Mouse (Mus musculus) gastrocnemius, adult 2 months (tissue): Measurements from ENCODE around the gene Zfp523. TPM values are rescaled to one million over a fixed set of nuclear protein-coding genes. Genes with fewer than 3 reads are reported as not detected.

Experiments used
- DNase-seq: peaks from one replicate; pipeline ENCODE4 v3.0.0; 2022
- H3K27ac ChIP-seq: fragments of 200-600 bp; 2 replicates; pipeline ENCODE4 v1.8.1; 2022; ENCODE audit warnings: mild to moderate bottlenecking
- H3K4me3 ChIP-seq: fragments of 200-600 bp; 2 replicates; pipeline ENCODE4 v1.8.1; 2022; ENCODE audit warnings: mild to moderate bottlenecking, moderate library complexity
- CTCF ChIP-seq: fragments of 200-600 bp; IDR thresholded peaks from 2 replicates; pipeline ENCODE4 v1.8.1; 2022; ENCODE audit warnings: antibody characterized with exemption, mild to moderate bottlenecking, moderate library complexity
- intact Hi-C: fragments of 180-260 bp; cut with DNase I; formaldehyde crosslinking; loops from one replicate; pipeline ENCODE4 v1.15.1; 2025
- total RNA-seq, 2 experiments: library from RNA; stranded (reverse); gene quantifications; 2 replicates each; pipeline ENCODE4 v1.2.3; 2021

Zfp523 gene
- total RNA-seq, 2 experiments from 2014 or later = 12.9 to 13.9 TPM

- TF ChIP-seq CTCF = no peak
These were observed 34.9 kb upstream of the Zfp523 start, which contains the start of gene Scube3 for GRCm38 (mm10) chr17:28141771-28142699. Gene Scube3 (plus strand): TSS chr17:28142141.

GRCm38 (mm10) chr17:28142700-28143610 lies 34.0 kb upstream of the Zfp523 start:
- intact Hi-C loops = no loop called here
- Histone ChIP-seq H3K27ac (no peak overlapping the region), H3K4me3 (peak overlapping the region; percentile 73)
- DNase-seq = no peak
- no peak for TF ChIP-seq CTCF

More at GRCm38 (mm10) chr17:28141771-28142699, 34.9 kb upstream of the Zfp523 start, which contains the start of gene Scube3:
- H3K27ac ChIP-seq = no peak within 1 kb of the TSS
- intact Hi-C loops = no loop called here
- peak; percentile 36 for DNase-seq
- H3K4me3 ChIP-seq = peak within 1 kb of the TSS; percentile 73

GRCm38 (mm10) chr17:28143751-28144150 lies 33.2 kb upstream of the Zfp523 start:
- intact Hi-C loops = no loop called here
- Histone ChIP-seq H3K4me3 (0 out of 2 replicates have a peak overlapping the region, but pooled peaks have one; percentile 21), H3K27ac (no peak overlapping the region)
- no peak for TF ChIP-seq CTCF
- DNase-seq = no peak

- no peak overlapping the region for H3K4me3 ChIP-seq
These were observed 32.7 kb upstream of the Zfp523 start for GRCm38 (mm10) chr17:28144241-28144640.

GRCm38 (mm10) chr17:28148288-28148687 lies 28.6 kb upstream of the Zfp523 start:
- no peak for DNase-seq
- Histone ChIP-seq H3K4me3 (no peak overlapping the region), H3K27ac (no peak overlapping the region)
- no peak for TF ChIP-seq CTCF
- intact Hi-C loops = no loop called here

More at GRCm38 (mm10) chr17:28144241-28144640, 32.7 kb upstream of the Zfp523 start:
- intact Hi-C loops = no loop called here
- DNase-seq = no peak
- H3K27ac ChIP-seq = no peak overlapping the region
- TF ChIP-seq CTCF = no peak

GRCm38 (mm10) chr17:28149734-28150133 lies 27.2 kb upstream of the Zfp523 start:
- no peak overlapping the region for H3K27ac ChIP-seq
- DNase-seq = no peak
- H3K4me3 ChIP-seq = no peak overlapping the region
- intact Hi-C loops = no loop called here
- no peak for TF ChIP-seq CTCF

- no peak overlapping the region for H3K4me3 ChIP-seq
- intact Hi-C loops = no loop called here
- TF ChIP-seq CTCF = no peak
- no peak overlapping the region for H3K27ac ChIP-seq
- DNase-seq = no peak
These were observed 26.5 kb upstream of the Zfp523 start for GRCm38 (mm10) chr17:28150456-28150855.

GRCm38 (mm10) chr17:28153095-28153494 lies 23.8 kb upstream of the Zfp523 start:
- Histone ChIP-seq H3K27ac (no peak overlapping the region), H3K4me3 (no peak overlapping the region)
- intact Hi-C loops = no loop called here
- no peak for DNase-seq
- no peak for TF ChIP-seq CTCF

GRCm38 (mm10) chr17:28154970-28155369 lies 22.0 kb upstream of the Zfp523 start:
- no peak for DNase-seq
- Histone ChIP-seq H3K4me3 (no peak overlapping the region), H3K27ac (no peak overlapping the region)
- TF ChIP-seq CTCF = no peak
- intact Hi-C loops = no loop called here

- DNase-seq = no peak
- intact Hi-C loops = loop anchor here (10.0 kb wide), 1 partner anchor 176 kb away; no protein-coding TSS in a partner anchor
- no peak overlapping the region for H3K27ac ChIP-seq
- no peak overlapping the region for H3K4me3 ChIP-seq
- no peak for TF ChIP-seq CTCF
These were observed 16.6 kb upstream of the Zfp523 start for GRCm38 (mm10) chr17:28160361-28160760.

- no peak overlapping the region for H3K27ac ChIP-seq
- intact Hi-C loops = loop anchor here (10.0 kb wide), 1 partner anchor 177 kb away; no protein-coding TSS in a partner anchor
- no peak overlapping the region for H3K4me3 ChIP-seq
- no peak for TF ChIP-seq CTCF
- DNase-seq = no peak
These were observed 15.5 kb upstream of the Zfp523 start for GRCm38 (mm10) chr17:28161310-28161881.

GRCm38 (mm10) chr17:28163666-28164065 lies 13.3 kb upstream of the Zfp523 start:
- peak; percentile 87 for DNase-seq
- TF ChIP-seq CTCF = peak; percentile 94
- no peak overlapping the region for H3K4me3 ChIP-seq
- intact Hi-C loops = loop anchor here (1.0 to 10.0 kb wide), 2 partner anchors 78 to 179 kb away; no protein-coding TSS in a partner anchor
- no peak overlapping the region for H3K27ac ChIP-seq
